Mouse (Mus musculus) liver, embryonic 15.5 days (tissue): ENCODE measurements around the gene Alx1. TPM values are rescaled to one million over a fixed set of nuclear protein-coding genes. Genes with fewer than 3 reads are reported as not detected.

Experiments used
- ATAC-seq: fragments of 200-750 bp; cut with Nextera tagmentation; 2 replicates; pipeline ENCODE4 v1.8.0; 2017; ENCODE audit warnings: moderate number of reproducible peaks, mild to moderate bottlenecking, moderate library complexity; ENCODE audit not compliant: insufficient read depth
- H3K27ac ChIP-seq: fragments of 300-500 bp; sonication (generic); replicated peaks from 2 replicates; pipeline ENCODE4 v1.5.1; 2015; ENCODE audit warnings: mild to moderate bottlenecking, inconsistent platforms
- H3K27me3 ChIP-seq: fragments of 300-500 bp; sonication (generic); 2 replicates; pipeline ENCODE4 v1.6.1; 2015; ENCODE audit warnings: mild to moderate bottlenecking, inconsistent platforms
- H3K36me3 ChIP-seq: fragments of 300-500 bp; sonication (generic); replicated peaks from 2 replicates; pipeline ENCODE4 v1.6.1; 2015; ENCODE audit warnings: moderate library complexity, mild to moderate bottlenecking, inconsistent platforms
- H3K4me1 ChIP-seq: fragments of 300-500 bp; sonication (generic); replicated peaks from 2 replicates; pipeline ENCODE4 v1.6.1; 2015; ENCODE audit warnings: inconsistent platforms
- H3K4me2 ChIP-seq: fragments of 300-500 bp; sonication (generic); 2 replicates; pipeline ENCODE4 v1.6.1; 2015; ENCODE audit warnings: moderate library complexity, mild to moderate bottlenecking, inconsistent platforms
- H3K4me3 ChIP-seq: fragments of 300-500 bp; sonication (generic); replicated peaks from 2 replicates; pipeline ENCODE4 v1.5.1; 2015; ENCODE audit warnings: mild to moderate bottlenecking, inconsistent platforms
- H3K9ac ChIP-seq: fragments of 300-500 bp; sonication (generic); 2 replicates; pipeline ENCODE4 v1.6.1; 2015; ENCODE audit warnings: moderate library complexity, mild to moderate bottlenecking, inconsistent platforms
- H3K9me3 ChIP-seq: fragments of 300-500 bp; sonication (generic); replicated peaks from 2 replicates; pipeline ENCODE4 v1.6.1; 2016; ENCODE audit warnings: inconsistent platforms
- WGBS: fragments of 180-500 bp; shearing (Covaris S2); methylation state at CpG from one replicate; pipeline ENCODE4 v1.1.7; 2015; ENCODE audit warnings: mixed read lengths; ENCODE audit not compliant: insufficient replicate concordance; 5-methylcytosine and 5-hydroxymethylcytosine counted together
- polyA plus RNA-seq: library from polyadenylated mRNA; unstranded; fragments of >200 nt; fragmentation: Nextera tagmentation; extraction: Ambion mirVana; gene quantifications from 2 replicates; pipeline ENCODE4 v1.2.1, GENCODE M21; 2015

Alx1 gene
- polyA plus RNA-seq, 1 experiment from 2014 or later = 0.09 TPM

- WGBS = under 1% methylated on average over 17 of the region's 17 CpGs
- H3K9me3 ChIP-seq = no peaks in the 10 kb centered on the region
- H3K4me2 ChIP-seq = no peak overlapping the region
- H3K36me3 ChIP-seq = no peaks in the 10 kb centered on the region
- no peak for ATAC-seq
- peaks cover 6% of the 10 kb centered on the region; the same call in 1 of the 2 replicates for H3K4me1 ChIP-seq
- H3K4me3 ChIP-seq = no peak overlapping the region
- no peak overlapping the region for H3K9ac ChIP-seq
- no peak overlapping the region for H3K27ac ChIP-seq
- H3K27me3 ChIP-seq = peaks cover 68% of the 10 kb centered on the region
Observed at GRCm38 (mm10) chr10:103026636-103027225, 3.3 kb downstream of the Alx1 start.

GRCm38 (mm10) chr10:103002556-103002955, 27.5 kb downstream of the Alx1 start:
- Histone ChIP-seq H3K27ac (no peak overlapping the region), H3K4me2 (no peak overlapping the region), H3K4me1 (no peaks in the 10 kb centered on the region), H3K9ac (no peak overlapping the region), H3K36me3 (no peaks in the 10 kb centered on the region), H3K4me3 (no peak overlapping the region), H3K27me3 (no peaks in the 10 kb centered on the region), H3K9me3 (no peaks in the 10 kb centered on the region)
- 57% methylated on average over 2 of the region's 2 CpGs for WGBS
- ATAC-seq = no peak

GRCm38 (mm10) chr10:103000902-103001301, 29.1 kb downstream of the Alx1 start:
- Histone ChIP-seq H3K4me1 (no peaks in the 10 kb centered on the region), H3K4me3 (no peak overlapping the region), H3K27me3 (no peaks in the 10 kb centered on the region), H3K4me2 (no peak overlapping the region), H3K9me3 (no peaks in the 10 kb centered on the region), H3K27ac (no peak overlapping the region), H3K36me3 (no peaks in the 10 kb centered on the region), H3K9ac (no peak overlapping the region)
- 20% methylated on average over 8 of the region's 8 CpGs for WGBS
- ATAC-seq = no peak

- Histone ChIP-seq H3K4me1 (no peaks in the 10 kb centered on the region), H3K4me2 (no peak overlapping the region), H3K9me3 (no peaks in the 10 kb centered on the region), H3K4me3 (no peak overlapping the region), H3K9ac (no peak overlapping the region), H3K36me3 (no peaks in the 10 kb centered on the region), H3K27ac (no peak overlapping the region), H3K27me3 (no peaks in the 10 kb centered on the region)
- ATAC-seq = no peak
Observed at GRCm38 (mm10) chr10:102999584-102999983, 30.4 kb downstream of the Alx1 start.

- Histone ChIP-seq H3K27ac (no peak overlapping the region), H3K9me3 (no peaks in the 10 kb centered on the region), H3K9ac (no peak overlapping the region), H3K27me3 (no peaks in the 10 kb centered on the region), H3K4me3 (no peak overlapping the region), H3K36me3 (no peaks in the 10 kb centered on the region), H3K4me1 (no peaks in the 10 kb centered on the region), H3K4me2 (no peak overlapping the region)
- 56% methylated on average over 5 of the region's 5 CpGs for whole genome bisulfite sequencing
- ATAC-seq = no peak
Observed at GRCm38 (mm10) chr10:102975106-102975505, 54.9 kb downstream of the Alx1 start.

GRCm38 (mm10) chr10:102959602-102960001, 70.4 kb downstream of the Alx1 start:
- Histone ChIP-seq H3K9me3 (no peaks in the 10 kb centered on the region), H3K27me3 (no peaks in the 10 kb centered on the region), H3K4me1 (no peaks in the 10 kb centered on the region), H3K27ac (no peak overlapping the region), H3K4me2 (no peak overlapping the region), H3K4me3 (no peak overlapping the region), H3K36me3 (no peaks in the 10 kb centered on the region), H3K9ac (no peak overlapping the region)
- WGBS = 62% methylated on average over 2 of the region's 2 CpGs
- ATAC-seq = no peak

Other genes starting within 250 kb of the Alx1 start
- not detected in 2 replicates for gene Lrriq1, start 206.1 kb upstream of the Alx1 start, polyA plus RNA-seq